Mouse (Mus musculus): ENCODE measurements at regions not wholly inside any gene's neighbourhood (a gene's known extent, or its start where the extent isn't known, plus 50 kb on each side); places are given as distances from the start of the nearest gene placed in this dataset.
"Not testable (repeated sequence)": the region's sequence is repeated elsewhere in the genome, so short reads cannot be mapped to it uniquely, and the experiment has no call there.

DNA sequence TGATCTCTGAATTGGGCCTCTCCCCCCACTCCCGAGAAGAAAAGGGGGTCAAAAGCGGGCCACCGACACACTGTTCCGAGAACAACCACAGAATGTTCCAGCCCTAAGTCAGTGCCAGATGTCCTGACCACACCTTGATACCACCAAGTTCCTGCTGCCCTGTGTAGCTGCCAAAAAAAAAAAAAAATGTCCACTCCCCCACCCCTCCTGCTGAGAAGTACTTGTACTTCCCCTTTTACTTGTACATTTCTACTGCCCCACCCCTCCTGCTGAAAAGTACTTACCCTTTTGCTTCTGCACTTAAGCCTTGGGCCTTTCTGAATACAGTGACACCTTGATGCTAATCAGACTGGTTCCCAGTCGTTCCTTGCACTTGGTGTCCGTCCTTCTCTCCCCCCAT lies 299.7 kb upstream of the Lrrn1 start:
- TF ChIP-seq CTCF (IDR thresholded peaks at IDR 0.05; ENCODE audit: borderline replicate concordance, insufficient read depth, low read length); POLR2A (IDR thresholded peaks at IDR 0.05; ENCODE audit: low read depth, low read length): not testable (repeated sequence)
